Mouse (Mus musculus) forebrain, embryonic 10.5 days (tissue): ENCODE data around the gene Olfr532. TPM values are rescaled to one million over a fixed set of nuclear protein-coding genes. Genes with fewer than 3 reads are reported as not detected.
"Not testable (repeated sequence)": the region's sequence is repeated elsewhere in the genome, so short reads cannot be mapped to it uniquely, and the experiment has no call there.

Experiments
- DNase-seq: peaks from one replicate; pipeline ENCODE4 v3.0.0-alpha.2; 2017; ENCODE audit warnings: low spot score; ENCODE audit errors: extremely low spot score
- H3K27ac ChIP-seq: fragments of 300-500 bp; sonication (generic); 2 replicates; pipeline ENCODE4 v1.5.1; 2016; ENCODE audit warnings: mild to moderate bottlenecking
- H3K27me3 ChIP-seq: fragments of 300-500 bp; sonication (generic); 2 replicates; pipeline ENCODE4 v1.6.1; 2016; ENCODE audit warnings: mild to moderate bottlenecking; ENCODE audit not compliant: poor library complexity, severe bottlenecking
- H3K36me3 ChIP-seq: fragments of 300-500 bp; sonication (generic); replicated peaks from 2 replicates; pipeline ENCODE4 v1.6.1; 2016; ENCODE audit warnings: mild to moderate bottlenecking, moderate library complexity
- H3K4me1 ChIP-seq: fragments of 300-500 bp; sonication (generic); 2 replicates; pipeline ENCODE4 v1.6.1; 2016
- H3K4me3 ChIP-seq: fragments of 300-500 bp; sonication (generic); 2 replicates; pipeline ENCODE4 v1.5.1; 2016; ENCODE audit warnings: mild to moderate bottlenecking, moderate library complexity
- H3K9me3 ChIP-seq: fragments of 300-500 bp; sonication (generic); 2 replicates; pipeline ENCODE4 v1.6.1; 2016; ENCODE audit warnings: mild to moderate bottlenecking, moderate library complexity
- WGBS: fragments of 180-500 bp; shearing (Covaris S2); methylation state at CpG from one replicate; pipeline ENCODE4 v1.1.7; 2016; 5-methylcytosine and 5-hydroxymethylcytosine counted together
- polyA plus RNA-seq: library from polyadenylated mRNA; unstranded; fragments of >200 nt; fragmentation: Nextera tagmentation; extraction: Ambion mirVana; gene quantifications from 2 replicates; pipeline ENCODE4 v1.2.1, GENCODE M21; 2016

The Olfr532 gene
- polyA plus RNA-seq, result not detected in 2 replicates

GRCm38 (mm10) chr7:140421539-140421938 is at the start of gene Olfr532:
Olfr532 (minus strand) TSS chr7:140421639.
- Histone ChIP-seq H3K4me3 (no peak within 1 kb of the TSS), H3K36me3 (no peaks in the 10 kb centered on the region), H3K27ac (no peak within 1 kb of the TSS), H3K9me3 (no peaks in the 10 kb centered on the region), H3K27me3 (no peaks in the 10 kb centered on the region), H3K4me1 (no peaks in the 10 kb centered on the region)
- WGBS, result 87% methylated on average over 1 of the region's 1 CpGs
- DNase-seq, result no peak

- not testable (repeated sequence) for H3K4me3 ChIP-seq, H3K9me3 ChIP-seq, H3K36me3 ChIP-seq, H3K27ac ChIP-seq, H3K4me1 ChIP-seq, DNase-seq, H3K27me3 ChIP-seq
- 78% methylated on average over 1 of the region's 1 CpGs for WGBS
Observed at GRCm38 (mm10) chr7:140463070-140463469, 41.6 kb upstream of the Olfr532 start, which contains the start of gene Olfr533. Olfr533 (plus strand) TSS chr7:140463370.

- Histone ChIP-seq H3K27me3 (no peaks in the 10 kb centered on the region), H3K36me3 (no peaks in the 10 kb centered on the region), H3K9me3 (no peaks in the 10 kb centered on the region), H3K4me3 (no peak overlapping the region), H3K27ac (no peak overlapping the region), H3K4me1 (no peaks in the 10 kb centered on the region)
- 81% methylated on average over 1 of the region's 1 CpGs for WGBS
- DNase-seq, result no peak
Observed at GRCm38 (mm10) chr7:140443141-140443540, 21.7 kb upstream of the Olfr532 start.

GRCm38 (mm10) chr7:140402818-140403217 is 18.6 kb downstream of the Olfr532 start, which contains the start of gene Olfr531:
Olfr531 (minus strand) TSS chr7:140402918.
- Histone ChIP-seq H3K4me1 (no peaks in the 10 kb centered on the region), H3K9me3 (0 out of 2 replicates have a peak, but pooled peaks cover 2% of the 10 kb centered on the region), H3K27ac (no peak within 1 kb of the TSS), H3K27me3 (no peaks in the 10 kb centered on the region), H3K4me3 (no peak within 1 kb of the TSS), H3K36me3 (no peaks in the 10 kb centered on the region)
- no peak for DNase-seq
- 100% methylated on average over 1 of the region's 1 CpGs for WGBS

GRCm38 (mm10) chr7:140376911-140377310 is 44.5 kb downstream of the Olfr532 start:
- H3K27ac ChIP-seq, result no peak overlapping the region
- H3K36me3 ChIP-seq, result no peaks in the 10 kb centered on the region
- no peaks in the 10 kb centered on the region for H3K27me3 ChIP-seq
- no peaks in the 10 kb centered on the region for H3K4me1 ChIP-seq
- no peak overlapping the region for H3K4me3 ChIP-seq
- no peak for DNase-seq
- no peaks in the 10 kb centered on the region for H3K9me3 ChIP-seq
- 95% methylated on average over 2 of the region's 2 CpGs for WGBS

- Histone ChIP-seq H3K4me1 (no peaks in the 10 kb centered on the region), H3K27me3 (no peaks in the 10 kb centered on the region), H3K4me3 (no peak within 1 kb of the TSS), H3K9me3 (no peaks in the 10 kb centered on the region), H3K36me3 (no peaks in the 10 kb centered on the region), H3K27ac (no peak within 1 kb of the TSS)
- 50% methylated on average over 1 of the region's 1 CpGs for WGBS
- no peak for DNase-seq
Observed at GRCm38 (mm10) chr7:140376231-140376630, 45.2 kb downstream of the Olfr532 start, which contains the start of gene Olfr530. Olfr530 (minus strand) TSS chr7:140376331.

GRCm38 (mm10) chr7:140374300-140374699 is 47.1 kb downstream of the Olfr532 start:
- Histone ChIP-seq H3K27ac (no peak overlapping the region), H3K9me3 (no peaks in the 10 kb centered on the region), H3K4me1 (no peaks in the 10 kb centered on the region), H3K27me3 (no peaks in the 10 kb centered on the region), H3K36me3 (no peaks in the 10 kb centered on the region), H3K4me3 (no peak overlapping the region)
- 82% methylated on average over 4 of the region's 4 CpGs for WGBS
- DNase-seq, result no peak

Other genes with a start within 250 kb of the Olfr532 start
- gene Olfr523, start 248.4 kb downstream of the Olfr532 start, polyA plus RNA-seq, result not detected in 2 replicates
- not detected in 2 replicates for gene Olfr524, start 215.7 kb downstream of the Olfr532 start, polyA plus RNA-seq
- gene Cd163l1, start 203.4 kb downstream of the Olfr532 start, polyA plus RNA-seq, result not detected in 2 replicates
- not detected in 2 replicates for gene 5830411N06Rik, start 174.4 kb downstream of the Olfr532 start, polyA plus RNA-seq
- not detected in 2 replicates for gene Olfr525, start 100.8 kb downstream of the Olfr532 start, polyA plus RNA-seq
- gene Olfr527, start 87.6 kb downstream of the Olfr532 start, polyA plus RNA-seq, result not detected in 2 replicates
- gene Olfr60, start 60.0 kb downstream of the Olfr532 start, polyA plus RNA-seq, result not detected in 2 replicates
- not detected in 2 replicates for gene Olfr530, start 45.3 kb downstream of the Olfr532 start, polyA plus RNA-seq
- 0.05 TPM in 1 of 2 replicates, not detected in the other for gene Olfr531, start 18.7 kb downstream of the Olfr532 start, polyA plus RNA-seq
- gene Olfr533, start 41.7 kb upstream of the Olfr532 start, polyA plus RNA-seq, result not detected in 2 replicates
- gene Olfr535, start 62.6 kb upstream of the Olfr532 start, polyA plus RNA-seq, result not detected in 2 replicates
- not detected in 2 replicates for gene Olfr536, start 85.8 kb upstream of the Olfr532 start, polyA plus RNA-seq
- not detected in 2 replicates for gene Olfr538, start 146.2 kb upstream of the Olfr532 start, polyA plus RNA-seq
- gene Olfr46, start 179.6 kb upstream of the Olfr532 start, polyA plus RNA-seq, result not detected in 2 replicates
- gene Olfr61, start 207.3 kb upstream of the Olfr532 start, polyA plus RNA-seq, result not detected in 2 replicates
- gene Olfr53, start 224.8 kb upstream of the Olfr532 start, polyA plus RNA-seq, result not detected in 2 replicates
- not detected in 2 replicates for gene Olfr539, start 238.3 kb upstream of the Olfr532 start, polyA plus RNA-seq